Mouse (Mus musculus): ENCODE results near the gene Cox17.
"Not testable (repeated sequence)": the region's sequence is repeated elsewhere in the genome, so short reads cannot be mapped to it uniquely, and the experiment has no call there.

The Cox17 gene

GRCm38 (mm10) chr16:38346529-38347325, at the start of gene Cox17, which contains the start of gene Gm21987:
Gene Cox17 (plus strand): TSS chr16:38346991.
Gene Gm21987 (plus strand): TSS chr16:38347040.
- DNase-seq (ENCODE audit: low spot score in 2 of 2): peak; percentile 91 to 97

GRCm38 (mm10) chr16:38298410-38298809, 48.4 kb upstream of the Cox17 start:
- no peak for DNase-seq (ENCODE audit: low spot score in 2 of 2)

- no peak for DNase-seq (ENCODE audit: low spot score in 2 of 2)
Observed at GRCm38 (mm10) chr16:38302367-38302766, 44.4 kb upstream of the Cox17 start.

GRCm38 (mm10) chr16:38304460-38305194, 42.2 kb upstream of the Cox17 start:
- DNase-seq (ENCODE audit: low spot score in 2 of 2): no peak

- no peak for DNase-seq (ENCODE audit: low spot score in 2 of 2)
Observed at GRCm38 (mm10) chr16:38306571-38307220, 40.1 kb upstream of the Cox17 start.

- DNase-seq (ENCODE audit: low spot score in 2 of 2): no peak
Observed at GRCm38 (mm10) chr16:38307221-38307605, 39.6 kb upstream of the Cox17 start.

GRCm38 (mm10) chr16:38307651-38308050, 39.1 kb upstream of the Cox17 start:
- DNase-seq (ENCODE audit: low spot score in 2 of 2): no peak

GRCm38 (mm10) chr16:38308195-38308594, 38.6 kb upstream of the Cox17 start:
- DNase-seq (ENCODE audit: low spot score in 2 of 2): no peak

- DNase-seq (ENCODE audit: low spot score in 2 of 2): no peak
Observed at GRCm38 (mm10) chr16:38318492-38318891, 28.3 kb upstream of the Cox17 start.

- no peak for DNase-seq (ENCODE audit: low spot score in 2 of 2)
Observed at GRCm38 (mm10) chr16:38319087-38319486, 27.7 kb upstream of the Cox17 start.

- peak; percentile 67 to 71 for DNase-seq (ENCODE audit: low spot score in 2 of 2)
Observed at GRCm38 (mm10) chr16:38321452-38321935, 25.3 kb upstream of the Cox17 start.

- DNase-seq (ENCODE audit: low spot score in 2 of 2): no peak
Observed at GRCm38 (mm10) chr16:38324311-38324710, 22.5 kb upstream of the Cox17 start.

- DNase-seq (ENCODE audit: low spot score in 2 of 2): no peak
Observed at GRCm38 (mm10) chr16:38326778-38327397, 19.9 kb upstream of the Cox17 start.

- DNase-seq (ENCODE audit: low spot score in 2 of 2): no peak
Observed at GRCm38 (mm10) chr16:38329340-38329739, 17.5 kb upstream of the Cox17 start.

GRCm38 (mm10) chr16:38334431-38334830, 12.4 kb upstream of the Cox17 start:
- no peak for DNase-seq (ENCODE audit: low spot score in 2 of 2)

GRCm38 (mm10) chr16:38338077-38338476, 8.7 kb upstream of the Cox17 start:
- DNase-seq (ENCODE audit: low spot score in 2 of 2): not testable (repeated sequence)

GRCm38 (mm10) chr16:38341396-38342324, 5.1 kb upstream of the Cox17 start, which contains the start of gene Maats1:
Gene Maats1 (minus strand): TSS chr16:38342143.
- DNase-seq (ENCODE audit: low spot score in 2 of 2): peak; percentile 76 to 78

- no peak for DNase-seq (ENCODE audit: low spot score in 2 of 2)
Observed at GRCm38 (mm10) chr16:38344941-38345725, 1.7 kb upstream of the Cox17 start.

- DNase-seq (ENCODE audit: low spot score in 2 of 2): no peak
Observed at GRCm38 (mm10) chr16:38347588-38347987, 797 bp downstream of the Cox17 start.
